Mouse (Mus musculus): ENCODE data around the gene Tnfsf10.

DNA sequence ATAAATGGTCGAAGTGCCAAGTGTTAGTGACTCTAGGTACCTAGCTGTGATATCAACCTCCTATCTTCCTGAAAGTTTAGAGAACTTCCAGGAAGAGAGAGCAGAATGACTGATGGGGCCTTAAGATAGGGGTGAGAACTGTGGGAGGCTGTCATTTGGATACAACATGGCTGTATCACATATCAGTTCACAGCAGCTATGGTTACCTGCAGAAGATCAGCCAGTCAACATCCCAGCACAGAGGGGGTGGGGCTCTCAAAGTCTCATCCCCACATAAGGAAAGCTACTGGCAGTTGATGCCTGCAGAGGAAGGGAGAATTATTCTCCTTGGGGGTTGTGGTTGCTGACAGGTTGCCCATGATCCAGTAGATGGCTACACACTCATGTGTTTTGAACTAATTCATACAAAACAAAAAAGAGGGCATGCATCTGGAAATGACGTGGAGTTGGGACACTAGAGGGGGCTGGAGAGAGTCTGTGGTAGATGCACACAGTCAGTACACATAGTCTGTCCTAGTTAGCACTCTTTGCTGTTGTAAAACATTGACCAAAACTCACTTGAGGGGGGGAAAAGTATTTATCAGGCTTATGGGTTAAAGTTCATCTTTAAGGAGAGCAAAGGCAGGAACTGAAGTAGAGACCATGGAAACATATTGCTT lies 2.2 kb upstream of the Tnfsf10 start:
- peak; percentile 31 for TF ChIP-seq CTCF (IDR thresholded peaks at IDR 0.05; ENCODE audit: low read depth)
- no peak for TF ChIP-seq EP300 (IDR thresholded peaks at IDR 0.05; ENCODE audit: low read depth)
